Mouse (Mus musculus): ENCODE results near the gene Phb2. TPM values are rescaled to one million over a fixed set of nuclear protein-coding genes. Genes with fewer than 3 reads are reported as not detected.

Phb2 gene
- polyA plus RNA-seq, 1 experiment, result 47.6 TPM

DNA sequence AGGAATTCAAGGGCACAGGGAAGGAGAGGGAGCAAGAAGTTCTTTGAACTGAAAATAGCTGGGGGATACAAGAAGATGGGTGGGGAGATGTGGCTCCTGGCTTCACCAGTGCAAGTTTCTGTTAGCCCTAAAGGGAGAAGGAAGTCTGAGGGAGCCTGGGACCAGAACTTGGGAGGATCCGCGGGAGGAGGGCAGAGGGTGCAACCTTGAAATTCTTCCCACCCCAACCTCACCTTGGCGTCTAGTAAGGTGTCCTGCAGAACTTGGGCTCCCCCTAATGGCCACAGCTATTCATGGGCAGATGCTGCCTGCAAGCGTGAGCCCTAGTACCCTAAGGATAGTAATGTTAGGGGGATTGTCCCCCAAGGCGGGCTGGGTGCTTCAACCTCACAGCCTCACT lies 47.1 kb downstream of the Phb2 start:
- Histone ChIP-seq H3K36me3 (ENCODE audit: control insufficient read depth, insufficient read depth, low read length) (no peaks in the 10 kb centered on the region), H3K27ac (ENCODE audit: control insufficient read depth, insufficient read depth, low read depth, low read length) (no peak overlapping the region), H3K4me3 (ENCODE audit: control insufficient read depth, low read depth, low read length) (no peak overlapping the region), H3K4me1 (ENCODE audit: control insufficient read depth, insufficient read depth, low read length) (peaks cover 18% of the 10 kb centered on the region), H3K27me3 (ENCODE audit: control insufficient read depth, insufficient read depth, low read length) (no peaks in the 10 kb centered on the region; the same call in 1 of the 2 replicates)
- TF ChIP-seq CTCF (IDR thresholded peaks at IDR 0.05; ENCODE audit: control insufficient read depth, insufficient read depth, insufficient replicate concordance, low read depth, low read length), result peak; percentile 84; the same call in 1 of the 2 replicates
- no peak for TF ChIP-seq POLR2A (IDR thresholded peaks at IDR 0.05; ENCODE audit: control insufficient read depth, low read depth, low read length)

DNA sequence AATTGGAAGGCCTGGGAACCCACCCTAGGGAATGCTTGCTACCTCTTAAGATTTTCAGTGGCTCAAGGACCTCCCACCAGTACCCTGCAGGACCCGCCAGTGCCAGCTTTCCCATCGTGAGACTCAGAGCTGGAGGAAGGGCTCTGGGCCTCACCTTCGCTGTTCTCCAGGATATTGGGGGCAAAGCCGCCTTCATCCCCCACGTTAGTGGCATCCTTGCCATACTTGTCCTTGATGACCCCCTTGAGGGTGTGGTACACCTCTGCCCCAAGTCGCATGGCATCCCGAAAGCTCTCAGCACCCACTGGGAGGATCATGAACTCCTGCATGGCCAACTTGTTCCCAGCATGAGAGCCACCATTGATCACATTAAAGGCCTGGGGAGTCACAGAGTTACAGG lies 53.8 kb downstream of the Phb2 start:
- TF ChIP-seq POLR2A (IDR thresholded peaks at IDR 0.05; ENCODE audit: control insufficient read depth, low read depth, low read length), result no peak
- TF ChIP-seq CTCF (IDR thresholded peaks at IDR 0.05; ENCODE audit: control insufficient read depth, insufficient read depth, insufficient replicate concordance, low read depth, low read length), result no peak
- peaks cover 27% of the 10 kb centered on the region for H3K4me1 ChIP-seq (ENCODE audit: control insufficient read depth, insufficient read depth, low read length)
- H3K27me3 ChIP-seq (ENCODE audit: control insufficient read depth, insufficient read depth, low read length), result no peaks in the 10 kb centered on the region
- H3K27ac ChIP-seq (ENCODE audit: control insufficient read depth, insufficient read depth, low read depth, low read length), result no peak overlapping the region
- H3K36me3 ChIP-seq (ENCODE audit: control insufficient read depth, insufficient read depth, low read length), result no peaks in the 10 kb centered on the region; the same call in 1 of the 2 replicates
- no peak overlapping the region for H3K4me3 ChIP-seq (ENCODE audit: control insufficient read depth, low read depth, low read length)

Other genes starting within 250 kb of the Phb2 start
- 4.4 and 4.7 TPM in 2 replicates for gene Clstn3, start 247.5 kb upstream of the Phb2 start, polyA plus RNA-seq (2012; rRNA removed)
- 0.64 and 0.89 TPM in 2 replicates for gene C1rl, start 219.2 kb upstream of the Phb2 start, polyA plus RNA-seq (2012; rRNA removed)
- gene C1ra, start 199.9 kb upstream of the Phb2 start, polyA plus RNA-seq (2012; rRNA removed), result 4.3 and 5.5 TPM in 2 replicates
- gene C1s1, start 170.0 kb upstream of the Phb2 start, polyA plus RNA-seq (2012; rRNA removed), result 9.4 and 10.5 TPM in 2 replicates
- 0.05 and 0.06 TPM in 2 replicates for gene C1rb, start 142.0 kb upstream of the Phb2 start, polyA plus RNA-seq (2012; rRNA removed)
- gene C1s2, start 76.3 kb upstream of the Phb2 start, polyA plus RNA-seq (2012; rRNA removed), result 0.19 and 0.32 TPM in 2 replicates
- gene Lpcat3, start 49.3 kb upstream of the Phb2 start, polyA plus RNA-seq (2012; rRNA removed), result 282 and 286 TPM in 2 replicates
- 39.9 and 44.1 TPM in 2 replicates for gene Emg1, start 158 bp upstream of the Phb2 start, polyA plus RNA-seq (2012; rRNA removed)
- 1.4 and 1.9 TPM in 2 replicates for gene Ptpn6, start 26.4 kb downstream of the Phb2 start, polyA plus RNA-seq (2012; rRNA removed)
- gene Grcc10, start 29.0 kb downstream of the Phb2 start, polyA plus RNA-seq (2012; rRNA removed), result 207 and 220 TPM in 2 replicates
- gene Gm45234, start 43.7 kb downstream of the Phb2 start, polyA plus RNA-seq (2012; rRNA removed), result 0.05 TPM in 1 of 2 replicates, not detected in the other
- gene Atn1, start 44.2 kb downstream of the Phb2 start, polyA plus RNA-seq (2012; rRNA removed), result 69.3 and 76.1 TPM in 2 replicates
- 0.51 and 0.63 TPM in 2 replicates for gene Eno2, start 57.3 kb downstream of the Phb2 start, polyA plus RNA-seq (2012; rRNA removed)
- gene Lrrc23, start 67.4 kb downstream of the Phb2 start, polyA plus RNA-seq (2012; rRNA removed), result 105 and 106 TPM in 2 replicates
- 63.6 and 78.1 TPM in 2 replicates for gene Spsb2, start 96.3 kb downstream of the Phb2 start, polyA plus RNA-seq (2012; rRNA removed)
- gene Tpi1, start 102.0 kb downstream of the Phb2 start, polyA plus RNA-seq (2012; rRNA removed), result 471 and 473 TPM in 2 replicates
- gene Usp5, start 117.1 kb downstream of the Phb2 start, polyA plus RNA-seq (2012; rRNA removed), result 37.4 and 41.2 TPM in 2 replicates
- gene Cdca3, start 117.2 kb downstream of the Phb2 start, polyA plus RNA-seq (2012; rRNA removed), result 218 and 250 TPM in 2 replicates
- gene Gnb3, start 127.9 kb downstream of the Phb2 start, polyA plus RNA-seq (2012; rRNA removed), result 0.07 TPM in 1 of 2 replicates, not detected in the other
- gene P3h3, start 145.4 kb downstream of the Phb2 start, polyA plus RNA-seq (2012; rRNA removed), result 1.5 and 2.8 TPM in 2 replicates
- 9.0 and 9.6 TPM in 2 replicates for gene Gpr162, start 151.6 kb downstream of the Phb2 start, polyA plus RNA-seq (2012; rRNA removed)
- 0.53 and 0.67 TPM in 2 replicates for gene Cd4, start 175.9 kb downstream of the Phb2 start, polyA plus RNA-seq (2012; rRNA removed)
- 0.11 and 0.12 TPM in 2 replicates for gene Lag3, start 199.4 kb downstream of the Phb2 start, polyA plus RNA-seq (2012; rRNA removed)
- gene Ptms, start 207.8 kb downstream of the Phb2 start, polyA plus RNA-seq (2012; rRNA removed), result 142 and 168 TPM in 2 replicates
- 75.4 and 76.5 TPM in 2 replicates for gene Mlf2, start 219.1 kb downstream of the Phb2 start, polyA plus RNA-seq (2012; rRNA removed)